Mouse (Mus musculus) forebrain, embryonic 16.5 days (tissue): Measurements from ENCODE around the gene Prickle2. TPM values are rescaled to one million over a fixed set of nuclear protein-coding genes. Genes with fewer than 3 reads are reported as not detected.

Source experiments
- ATAC-seq: fragments of 200-750 bp; cut with Nextera tagmentation; 2 replicates; pipeline ENCODE4 v1.8.0; 2017; ENCODE audit warnings: mild to moderate bottlenecking, moderate library complexity
- H3K27ac ChIP-seq: fragments of 300-500 bp; sonication (generic); 2 replicates; pipeline ENCODE4 v1.5.1; 2014; ENCODE audit warnings: low read length, control low read depth
- H3K27me3 ChIP-seq: fragments of 300-500 bp; sonication (generic); replicated peaks from 2 replicates; pipeline ENCODE4 v1.6.1; 2014; ENCODE audit warnings: low read length; ENCODE audit not compliant: control insufficient read depth, insufficient read depth
- H3K36me3 ChIP-seq: fragments of 300-500 bp; sonication (generic); 2 replicates; pipeline ENCODE4 v1.6.1; 2014; ENCODE audit not compliant: control insufficient read depth, insufficient read depth
- H3K4me1 ChIP-seq: fragments of 300-500 bp; sonication (generic); replicated peaks from 2 replicates; pipeline ENCODE4 v1.6.1; 2014; ENCODE audit warnings: low read length; ENCODE audit not compliant: control insufficient read depth, insufficient read depth
- H3K4me2 ChIP-seq: fragments of 300-500 bp; sonication (generic); 2 replicates; pipeline ENCODE4 v1.6.1; 2014; ENCODE audit warnings: mild to moderate bottlenecking, low read length, control low read depth
- H3K4me3 ChIP-seq: fragments of 300-500 bp; sonication (generic); replicated peaks from 2 replicates; pipeline ENCODE4 v1.5.1; 2014; ENCODE audit warnings: mild to moderate bottlenecking, low read length, control low read depth
- H3K9ac ChIP-seq: fragments of 300-500 bp; sonication (generic); replicated peaks from 2 replicates; pipeline ENCODE4 v1.6.1; 2014; ENCODE audit warnings: low read depth, low read length, control low read depth
- H3K9me3 ChIP-seq: fragments of 300-500 bp; sonication (generic); 2 replicates; pipeline ENCODE4 v1.6.1; 2016; ENCODE audit warnings: low read length; ENCODE audit not compliant: control insufficient read depth
- WGBS: fragments of 180-500 bp; shearing (Covaris S2); extraction: QIAGEN DNeasy Blood & Tissue Kit; methylation state at CpG from one replicate; pipeline ENCODE4 v1.1.7; 2014; 5-methylcytosine and 5-hydroxymethylcytosine counted together
- polyA plus RNA-seq: library from polyadenylated mRNA; unstranded; fragments of >200 nt; fragmentation: Nextera tagmentation; extraction: Ambion mirVana; gene quantifications from 2 replicates; pipeline ENCODE4 v1.2.1, GENCODE M21; 2015

Prickle2 gene
- polyA plus RNA-seq, 1 experiment from 2014 or later: 11.9 TPM

GRCm38 (mm10) chr6:92589381-92590065 is 116.4 kb downstream of the Prickle2 start:
- Histone ChIP-seq H3K9ac (no peak overlapping the region), H3K9me3 (no peaks in the 10 kb centered on the region), H3K36me3 (no peaks in the 10 kb centered on the region), H3K27ac (no peak overlapping the region), H3K4me1 (no peaks in the 10 kb centered on the region), H3K4me3 (no peak overlapping the region), H3K4me2 (no peak overlapping the region), H3K27me3 (no peaks in the 10 kb centered on the region)
- no peak for ATAC-seq
- WGBS: 72% methylated on average over 5 of the region's 5 CpGs

DNA sequence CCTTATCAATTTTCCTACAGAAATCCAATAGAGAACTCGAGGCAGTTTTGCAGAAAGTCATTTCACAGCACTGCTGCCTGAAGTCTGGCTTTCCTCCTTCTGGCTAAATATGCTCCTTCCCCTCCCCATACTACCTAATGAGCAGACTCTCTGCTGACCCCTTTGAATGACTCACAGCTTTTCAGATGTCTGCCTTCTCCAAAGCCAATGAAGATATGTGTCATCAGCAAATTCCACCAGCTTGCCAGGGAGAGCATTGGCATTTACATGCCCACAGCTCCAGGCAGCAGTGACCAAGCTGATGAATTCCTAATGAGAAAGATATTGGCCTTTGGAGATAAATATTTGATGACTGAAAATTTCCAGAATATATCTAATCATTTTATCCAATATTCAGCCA is 121.9 kb downstream of the Prickle2 start:
- WGBS: 63% methylated on average over 1 of the region's 1 CpGs
- Histone ChIP-seq H3K27ac (no peak overlapping the region), H3K27me3 (no peaks in the 10 kb centered on the region)

GRCm38 (mm10) chr6:92575227-92575626 is 130.7 kb downstream of the Prickle2 start:
- no peaks in the 10 kb centered on the region for H3K27me3 ChIP-seq
- no peaks in the 10 kb centered on the region for H3K36me3 ChIP-seq
- H3K4me3 ChIP-seq: no peak overlapping the region
- H3K4me2 ChIP-seq: no peak overlapping the region
- WGBS: 77% methylated on average over 4 of the region's 4 CpGs
- no peak overlapping the region for H3K27ac ChIP-seq
- H3K4me1 ChIP-seq: peaks cover 1% of the 10 kb centered on the region; the same call in 1 of the 2 replicates
- H3K9ac ChIP-seq: no peak overlapping the region
- ATAC-seq: no peak
- H3K9me3 ChIP-seq: no peaks in the 10 kb centered on the region

More for the DNA sequence above, 121.9 kb downstream of the Prickle2 start:
- H3K4me2 ChIP-seq: no peak overlapping the region
- H3K4me3 ChIP-seq: no peak overlapping the region
- H3K4me1 ChIP-seq: no peaks in the 10 kb centered on the region
- ATAC-seq: no peak
- no peaks in the 10 kb centered on the region for H3K9me3 ChIP-seq
- H3K36me3 ChIP-seq: no peaks in the 10 kb centered on the region
- H3K9ac ChIP-seq: no peak overlapping the region

GRCm38 (mm10) chr6:92572139-92572538 is 133.8 kb downstream of the Prickle2 start:
- Histone ChIP-seq H3K27ac (no peak overlapping the region), H3K4me1 (peaks cover 7% of the 10 kb centered on the region; the same call in 1 of the 2 replicates), H3K9ac (no peak overlapping the region), H3K4me2 (no peak overlapping the region), H3K9me3 (no peaks in the 10 kb centered on the region), H3K4me3 (no peak overlapping the region), H3K27me3 (no peaks in the 10 kb centered on the region), H3K36me3 (no peaks in the 10 kb centered on the region)
- ATAC-seq: no peak
- WGBS: 64% methylated on average over 3 of the region's 3 CpGs

- Histone ChIP-seq H3K9me3 (no peaks in the 10 kb centered on the region), H3K27me3 (no peaks in the 10 kb centered on the region), H3K36me3 (no peaks in the 10 kb centered on the region), H3K4me2 (no peak overlapping the region), H3K27ac (no peak overlapping the region), H3K4me1 (peaks cover 7% of the 10 kb centered on the region; the same call in 1 of the 2 replicates), H3K4me3 (no peak overlapping the region), H3K9ac (no peak overlapping the region)
- ATAC-seq: no peak
- 19% methylated on average over 7 of the region's 7 CpGs for WGBS
Measured at GRCm38 (mm10) chr6:92570090-92570489, 135.9 kb downstream of the Prickle2 start.

DNA sequence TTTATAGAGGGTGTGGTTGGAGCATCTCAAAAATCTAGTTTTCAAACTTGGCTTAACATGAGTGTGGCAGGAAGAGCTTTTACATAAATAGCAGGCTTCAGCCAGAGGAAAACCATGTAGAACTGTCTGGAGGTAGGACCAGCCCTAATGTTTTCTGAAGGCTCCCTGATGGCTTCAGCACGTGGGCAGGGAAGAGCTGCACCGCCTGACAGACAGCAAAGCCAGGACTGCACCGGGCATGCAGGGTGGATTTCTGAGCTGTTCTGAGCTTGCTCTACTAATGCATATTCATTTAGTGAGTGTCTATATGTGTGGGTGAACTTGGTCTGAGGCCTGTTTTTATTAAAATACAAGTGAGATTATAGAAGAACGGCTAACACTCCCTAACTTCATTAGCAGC is 136.7 kb downstream of the Prickle2 start:
- Histone ChIP-seq H3K27me3 (no peaks in the 10 kb centered on the region), H3K36me3 (no peaks in the 10 kb centered on the region), H3K4me1 (peaks cover 7% of the 10 kb centered on the region; the same call in 1 of the 2 replicates), H3K27ac (no peak overlapping the region), H3K4me3 (no peak overlapping the region), H3K9ac (no peak overlapping the region), H3K9me3 (no peaks in the 10 kb centered on the region), H3K4me2 (no peak overlapping the region)
- WGBS: 26% methylated on average over 4 of the region's 4 CpGs
- ATAC-seq: no peak

DNA sequence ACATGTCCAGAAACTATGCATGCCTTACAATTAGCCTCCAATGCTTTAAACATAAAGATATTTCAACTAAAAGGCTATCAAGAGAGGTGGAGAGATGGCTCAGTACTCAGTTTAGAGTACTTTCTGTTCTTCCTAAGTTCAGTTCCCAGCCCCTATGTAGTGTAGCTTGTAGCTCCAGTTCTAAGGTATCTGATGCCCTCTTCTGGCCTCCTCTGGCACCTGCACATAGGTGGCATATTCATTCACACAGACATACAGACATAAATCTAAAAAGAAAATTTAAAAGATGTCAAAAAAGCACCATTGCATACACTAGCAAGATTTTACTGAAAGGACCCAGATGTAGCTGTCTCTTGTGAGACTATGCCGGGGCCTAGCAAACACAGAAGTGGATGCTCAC is 146.7 kb downstream of the Prickle2 start:
- WGBS: 100% methylated on average over 1 of the region's 1 CpGs
- no peak overlapping the region for H3K4me3 ChIP-seq
- ATAC-seq: no peak
- H3K36me3 ChIP-seq: no peaks in the 10 kb centered on the region
- H3K4me2 ChIP-seq: no peak overlapping the region
- H3K9ac ChIP-seq: no peak overlapping the region
- H3K9me3 ChIP-seq: no peaks in the 10 kb centered on the region
- H3K4me1 ChIP-seq: no peaks in the 10 kb centered on the region
- no peak overlapping the region for H3K27ac ChIP-seq
- no peaks in the 10 kb centered on the region for H3K27me3 ChIP-seq

- WGBS: 67% methylated on average over 2 of the region's 2 CpGs
- no peaks in the 10 kb centered on the region for H3K4me1 ChIP-seq
- H3K9ac ChIP-seq: no peak overlapping the region
- no peak for ATAC-seq
- no peaks in the 10 kb centered on the region for H3K27me3 ChIP-seq
- no peaks in the 10 kb centered on the region for H3K9me3 ChIP-seq
- no peak overlapping the region for H3K4me2 ChIP-seq
- H3K4me3 ChIP-seq: no peak overlapping the region
- H3K27ac ChIP-seq: no peak overlapping the region
- H3K36me3 ChIP-seq: no peaks in the 10 kb centered on the region
Measured at GRCm38 (mm10) chr6:92555675-92556074, 150.3 kb downstream of the Prickle2 start.

DNA sequence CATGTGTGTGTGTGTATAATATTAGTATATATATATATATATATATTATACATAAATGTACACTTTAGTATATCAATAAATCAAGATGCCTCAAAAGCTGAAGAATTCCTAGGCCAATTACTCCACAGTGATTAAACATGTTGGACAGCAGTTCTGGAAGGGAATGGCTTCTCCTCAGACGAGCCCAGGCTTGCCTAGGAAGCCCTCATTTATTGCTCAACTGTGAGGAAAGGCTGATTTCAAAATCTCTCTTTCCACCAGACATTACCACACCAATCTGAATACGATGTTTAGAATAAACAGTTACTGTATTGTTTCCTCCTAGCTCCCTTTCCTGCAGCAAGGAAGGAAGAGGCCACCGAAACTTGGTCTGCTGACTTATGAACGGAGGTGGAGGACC is 152.9 kb downstream of the Prickle2 start:
- Histone ChIP-seq H3K4me1 (no peaks in the 10 kb centered on the region), H3K9ac (no peak overlapping the region), H3K4me3 (no peak overlapping the region), H3K36me3 (no peaks in the 10 kb centered on the region), H3K9me3 (no peaks in the 10 kb centered on the region), H3K27ac (no peak overlapping the region), H3K27me3 (no peaks in the 10 kb centered on the region), H3K4me2 (no peak overlapping the region)
- ATAC-seq: no peak
- 89% methylated on average over 4 of the region's 4 CpGs for WGBS

GRCm38 (mm10) chr6:92549246-92549645 is 156.7 kb downstream of the Prickle2 start:
- 0 out of 2 replicates have a peak, but pooled peaks cover 2% of the 10 kb centered on the region for H3K4me1 ChIP-seq
- WGBS: 71% methylated on average over 8 of the region's 8 CpGs
- no peak for ATAC-seq

More at GRCm38 (mm10) chr6:92549246-92549645, 156.7 kb downstream of the Prickle2 start:
- Histone ChIP-seq H3K9ac (no peak overlapping the region), H3K4me3 (no peak overlapping the region), H3K27ac (no peak overlapping the region), H3K27me3 (no peaks in the 10 kb centered on the region), H3K4me2 (no peak overlapping the region), H3K36me3 (no peaks in the 10 kb centered on the region), H3K9me3 (no peaks in the 10 kb centered on the region)
